Mouse (Mus musculus): Measurements from ENCODE around the gene Apoa1.

Apoa1 gene

GRCm38 (mm10) chr9:46228491-46228890 is at the start of gene Apoa1:
Gene Apoa1 (plus strand): TSS chr9:46228580.
- DNase-seq (ENCODE audit: low spot score) = no peak

DNA sequence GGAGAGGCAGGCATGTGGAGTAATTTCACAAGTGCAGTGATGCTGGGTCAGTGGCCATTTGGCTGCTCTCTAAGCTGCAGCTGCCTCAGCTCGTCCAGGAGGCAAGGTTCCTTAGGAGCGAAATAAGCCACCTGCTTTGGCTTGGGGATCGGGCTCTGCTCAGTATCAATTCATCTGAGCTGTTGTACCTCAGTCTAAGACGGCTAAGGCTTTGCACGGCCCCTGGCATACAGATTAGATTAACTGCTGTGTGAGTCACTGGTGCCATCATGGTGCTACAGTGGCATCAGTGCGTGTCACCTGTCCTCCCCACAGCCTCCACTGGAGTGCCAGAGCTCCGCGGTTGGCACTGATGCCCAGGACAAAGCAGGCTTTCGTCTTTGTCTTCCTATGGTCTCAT is 49.8 kb upstream of the Apoa1 start:
- DNase-seq (ENCODE audit: low spot score) = no peak

GRCm38 (mm10) chr9:46181297-46181696 is 47.1 kb upstream of the Apoa1 start:
- DNase-seq (ENCODE audit: low spot score) = no peak

GRCm38 (mm10) chr9:46184542-46184941 is 43.8 kb upstream of the Apoa1 start:
- no peak for DNase-seq (ENCODE audit: low spot score)

- no peak for DNase-seq (ENCODE audit: low spot score)
Measured at GRCm38 (mm10) chr9:46185191-46185590, 43.2 kb upstream of the Apoa1 start.

DNA sequence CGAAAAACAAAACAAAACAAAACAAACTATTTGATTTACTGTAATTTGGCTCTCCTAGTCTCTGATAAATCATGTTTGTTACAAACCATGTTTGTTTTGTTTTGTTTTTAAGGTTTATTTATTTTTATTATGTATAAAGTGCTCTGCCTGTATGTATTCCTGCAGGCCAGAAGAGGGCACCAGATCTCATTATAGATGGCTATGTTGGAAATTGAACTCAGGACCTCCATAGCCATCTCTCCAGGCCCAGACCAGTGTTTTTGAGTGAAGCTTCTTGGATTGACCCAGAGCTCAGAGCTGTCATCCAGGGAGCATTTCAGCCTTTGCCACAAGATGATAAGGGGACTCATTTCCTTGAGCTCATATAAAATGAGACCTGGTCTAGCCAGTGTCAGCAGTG is 42.0 kb upstream of the Apoa1 start:
- no peak for DNase-seq (ENCODE audit: low spot score)

GRCm38 (mm10) chr9:46188370-46188769 is 40.0 kb upstream of the Apoa1 start:
- no peak for DNase-seq (ENCODE audit: low spot score)

DNA sequence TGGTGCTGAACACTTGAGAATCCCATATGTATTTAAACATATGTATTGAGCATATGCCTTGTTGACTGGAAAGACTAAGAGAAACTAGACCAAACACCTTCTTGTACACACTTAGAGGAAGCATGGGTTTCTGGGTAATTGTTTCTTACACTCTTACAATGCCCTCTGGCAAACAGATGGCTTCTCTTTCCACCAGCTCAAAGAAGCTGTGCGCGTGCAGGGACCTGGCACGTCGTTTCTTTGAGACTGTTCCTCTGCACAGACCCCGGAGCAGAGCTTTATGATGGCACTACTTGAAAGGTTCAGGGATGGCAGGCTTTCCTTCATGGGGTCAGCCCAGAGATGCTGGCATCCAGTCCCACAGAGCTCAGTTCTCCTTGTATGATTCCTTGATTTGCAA is 39.4 kb upstream of the Apoa1 start:
- DNase-seq (ENCODE audit: low spot score) = no peak

DNA sequence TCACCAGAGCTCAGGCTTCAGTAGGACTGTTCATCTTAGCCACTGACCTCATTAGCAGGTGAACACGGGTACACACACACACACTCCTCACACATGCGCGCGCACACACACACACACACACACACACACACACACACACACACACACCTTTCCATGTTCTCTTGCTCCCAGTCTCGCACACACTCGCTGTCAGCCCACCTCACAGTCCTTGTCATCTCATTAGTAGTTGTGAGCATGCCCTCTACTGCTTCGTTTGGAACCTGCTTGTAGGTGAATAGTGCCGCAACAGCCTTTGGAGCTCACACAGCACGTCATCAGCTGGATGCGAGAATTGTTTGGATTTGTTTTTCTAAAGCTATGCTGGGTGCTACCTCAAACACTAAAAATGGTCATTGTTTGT is 39.0 kb upstream of the Apoa1 start:
- no peak for DNase-seq (ENCODE audit: low spot score)

- DNase-seq (ENCODE audit: low spot score) = no peak
Measured at GRCm38 (mm10) chr9:46191234-46191633, 37.1 kb upstream of the Apoa1 start.

GRCm38 (mm10) chr9:46191644-46192043 is 36.7 kb upstream of the Apoa1 start:
- no peak for DNase-seq (ENCODE audit: low spot score)

- no peak for DNase-seq (ENCODE audit: low spot score)
Measured at GRCm38 (mm10) chr9:46192642-46193041, 35.7 kb upstream of the Apoa1 start.

GRCm38 (mm10) chr9:46194809-46195208 is 33.6 kb upstream of the Apoa1 start:
- DNase-seq (ENCODE audit: low spot score) = no peak

- no peak for DNase-seq (ENCODE audit: low spot score)
Measured at GRCm38 (mm10) chr9:46196699-46197169, 31.6 kb upstream of the Apoa1 start.

DNA sequence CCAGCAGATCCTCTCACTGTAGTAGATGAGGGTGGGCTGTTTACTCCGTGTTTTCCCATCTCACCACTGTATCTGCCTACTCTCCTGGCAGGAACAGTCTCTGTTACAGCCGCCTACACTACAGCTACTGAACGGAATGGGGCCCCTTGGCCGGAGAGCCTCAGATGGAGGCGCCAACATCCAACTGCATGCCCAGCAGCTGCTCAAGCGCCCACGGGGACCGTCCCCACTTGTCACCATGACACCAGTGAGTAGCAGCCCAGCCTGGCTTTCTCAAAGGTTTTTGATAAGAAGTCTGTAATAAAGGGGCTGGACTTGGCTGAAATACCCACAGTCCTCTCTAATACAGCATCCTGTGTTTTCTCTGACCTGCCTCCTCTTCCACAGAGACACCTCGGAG is 29.9 kb upstream of the Apoa1 start:
- DNase-seq (ENCODE audit: low spot score) = no peak

GRCm38 (mm10) chr9:46198936-46199335 is 29.4 kb upstream of the Apoa1 start:
- no peak for DNase-seq (ENCODE audit: low spot score)

- no peak for DNase-seq (ENCODE audit: low spot score)
Measured at GRCm38 (mm10) chr9:46199609-46200008, 28.8 kb upstream of the Apoa1 start.

DNA sequence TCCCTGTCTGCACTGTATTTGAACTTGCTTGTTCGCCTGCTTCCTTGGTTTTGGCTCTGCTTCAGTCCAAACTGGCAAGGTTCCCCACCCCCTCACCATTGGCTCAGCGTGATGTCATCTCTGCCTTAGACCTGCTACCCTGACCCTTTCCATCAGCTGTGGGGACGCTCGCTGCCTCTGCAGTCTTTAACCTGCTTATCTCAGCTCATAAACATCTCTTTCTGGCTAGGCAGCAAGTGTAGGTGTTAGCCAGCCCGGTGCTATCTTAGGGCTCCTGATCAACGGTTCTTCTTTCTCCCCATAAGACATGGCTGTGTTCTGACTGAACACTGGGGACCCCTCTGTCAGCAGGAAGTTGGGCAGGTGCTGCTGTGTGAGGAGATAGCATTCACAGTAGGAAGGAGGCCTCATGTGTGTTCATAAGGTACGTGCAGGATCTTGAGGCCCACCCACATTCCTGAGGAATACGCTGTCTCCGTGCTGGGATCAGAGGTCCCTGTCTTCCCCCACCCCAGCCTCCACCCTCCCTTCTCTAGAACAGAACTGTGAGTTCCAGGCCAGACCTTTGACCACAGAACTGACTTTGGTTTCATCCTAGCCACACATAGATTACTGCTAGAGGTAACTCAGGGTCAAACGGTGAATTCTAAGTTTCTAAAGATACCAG is 21.4 kb upstream of the Apoa1 start:
- no peak for DNase-seq (ENCODE audit: low spot score)

DNA sequence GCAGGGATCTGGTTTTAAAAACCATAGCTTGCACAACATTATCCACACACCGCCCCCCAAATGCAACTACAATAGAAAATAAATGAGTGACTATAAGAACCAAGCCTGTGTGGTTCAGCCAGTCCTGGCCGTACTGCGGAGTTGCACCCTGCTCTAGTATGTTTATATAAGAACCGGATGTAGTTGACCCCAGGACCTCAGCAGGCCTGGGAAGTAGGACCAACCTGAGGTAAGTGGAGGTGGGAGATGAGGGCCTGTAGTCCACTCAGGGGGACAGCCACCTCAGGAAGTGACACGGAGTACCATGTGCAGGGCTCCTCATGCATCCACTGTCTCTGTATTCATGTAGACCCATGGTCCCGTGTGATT is 20.9 kb upstream of the Apoa1 start:
- DNase-seq (ENCODE audit: low spot score) = no peak

- no peak for DNase-seq (ENCODE audit: low spot score)
Measured at GRCm38 (mm10) chr9:46208401-46208974, 19.9 kb upstream of the Apoa1 start.

DNA sequence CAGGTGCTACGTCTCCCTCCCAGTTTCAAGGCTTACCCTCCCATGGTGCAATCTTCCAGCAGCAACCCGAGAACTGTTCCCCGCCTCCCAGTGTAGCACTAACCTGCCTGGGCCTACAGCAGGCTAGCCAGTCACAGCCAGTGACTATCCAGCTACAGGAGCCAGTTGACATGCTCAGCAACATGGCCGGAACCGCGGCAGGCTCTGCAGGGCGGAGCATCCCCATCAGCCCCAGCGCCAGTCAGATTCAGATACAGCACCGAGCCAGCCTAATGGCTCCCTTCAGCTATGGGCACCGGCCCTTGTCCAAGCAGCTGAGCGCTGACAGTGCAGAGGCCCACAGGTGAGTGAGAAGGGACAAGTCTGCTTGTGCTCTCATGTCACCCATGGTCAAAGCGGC is 17.9 kb upstream of the Apoa1 start:
- DNase-seq (ENCODE audit: low spot score) = no peak

- DNase-seq (ENCODE audit: low spot score) = no peak
Measured at GRCm38 (mm10) chr9:46214276-46214675, 14.1 kb upstream of the Apoa1 start.

DNA sequence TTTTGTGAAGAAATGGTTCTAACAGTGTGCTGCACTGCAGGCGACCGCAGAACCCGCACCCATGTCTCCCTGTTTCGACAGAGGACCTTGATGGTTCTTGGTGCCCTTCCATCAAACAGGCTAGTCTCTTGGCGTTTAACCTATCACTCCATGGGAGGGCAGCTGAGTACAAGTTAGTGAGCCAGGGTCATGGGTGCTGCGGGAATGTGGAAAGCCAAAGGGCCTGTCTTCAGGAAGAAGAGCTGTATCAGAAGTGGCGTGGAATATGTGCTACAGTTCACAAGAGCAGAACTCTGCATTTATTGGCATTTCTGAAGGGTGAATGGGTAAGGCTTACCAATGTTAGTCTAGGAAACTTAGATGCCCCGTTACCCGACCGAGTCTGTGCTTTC is 13.4 kb upstream of the Apoa1 start:
- DNase-seq (ENCODE audit: low spot score) = no peak

Measured in layer of hippocampus, adult 9-10 months (tissue).